Mouse (Mus musculus) spleen, adult 2 months (tissue): ENCODE data around the gene Nfix.

Experiments used
- CTCF ChIP-seq: fragments of 200-500 bp; IDR thresholded peaks from 2 replicates; pipeline ENCODE4 v1.5.1; 2011; ENCODE audit warnings: mild to moderate bottlenecking, inconsistent platforms; ENCODE audit not compliant: insufficient read depth, insufficient read length, insufficient replicate concordance; ENCODE audit errors: extremely low read depth
- POLR2A ChIP-seq: fragments of 200-500 bp; IDR thresholded peaks from 2 replicates; pipeline ENCODE4 v1.6.1; 2011; ENCODE audit warnings: low read depth, low read length, inconsistent platforms

DNA sequence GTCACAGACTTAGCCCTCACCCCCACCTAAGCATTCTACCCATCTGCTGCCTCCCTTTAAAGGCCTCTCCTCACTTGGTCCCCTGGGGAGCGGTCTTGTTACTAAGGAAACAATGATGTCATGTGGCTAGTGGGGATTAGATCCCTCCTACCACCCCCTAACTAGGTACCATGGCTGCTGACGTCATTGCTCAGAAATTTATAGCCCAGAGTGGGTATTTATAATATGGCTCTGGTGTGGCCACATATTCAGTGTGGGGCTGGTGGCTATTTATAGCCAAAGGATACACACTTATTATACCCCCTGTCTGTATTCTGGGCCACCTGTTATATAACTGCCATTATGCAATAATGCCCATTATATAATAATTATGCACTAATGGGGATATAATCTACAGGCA, 39.2 kb downstream of the Nfix start:
- no peak for TF ChIP-seq CTCF
- TF ChIP-seq POLR2A: no peak
